Mouse (Mus musculus) testis, postnatal 10 days (tissue): ENCODE data around the gene Drc3.
A peak's percentile ranks its signal among the peaks of the same experiment; 100 is the strongest.
"Not testable (repeated sequence)": the region's sequence is repeated elsewhere in the genome, so short reads cannot be mapped to it uniquely, and the experiment has no call there.

ENCODE experiments used
- DNase-seq: peaks from one replicate; pipeline ENCODE4 v3.0.0; 2021; ENCODE audit warnings: low spot score

Drc3 gene

GRCm38 (mm10) chr11:60396546-60396945 is 43.4 kb downstream of the Drc3 start:
- DNase-seq, result peak; percentile 68

- no peak for DNase-seq
Measured at GRCm38 (mm10) chr11:60397172-60397571, 44.0 kb downstream of the Drc3 start.

- no peak for DNase-seq
Measured at GRCm38 (mm10) chr11:60406606-60407005, 53.5 kb downstream of the Drc3 start.

GRCm38 (mm10) chr11:60412173-60412572 is 59.0 kb downstream of the Drc3 start:
- DNase-seq, result peak; percentile 80

GRCm38 (mm10) chr11:60412921-60413320 is 59.8 kb downstream of the Drc3 start:
- no peak for DNase-seq

GRCm38 (mm10) chr11:60416590-60416962 is 63.4 kb downstream of the Drc3 start:
- peak; percentile 70 for DNase-seq

- DNase-seq, result peak; percentile 99
Measured at GRCm38 (mm10) chr11:60416963-60417716, 64.0 kb downstream of the Drc3 start, which contains the start of gene Gid4. Gene Gid4 (plus strand): TSS chr11:60417145.

GRCm38 (mm10) chr11:60417717-60418472 is 64.8 kb downstream of the Drc3 start, which contains the start of gene Atpaf2:
Gene Atpaf2 (minus strand): TSS chr11:60418457.
- peak; percentile 64 for DNase-seq

- DNase-seq, result peak; percentile 46
Measured at GRCm38 (mm10) chr11:60418473-60418803, 65.3 kb downstream of the Drc3 start.

- no peak for DNase-seq
Measured at GRCm38 (mm10) chr11:60422046-60422668, 69.0 kb downstream of the Drc3 start.

GRCm38 (mm10) chr11:60423006-60423405 is 69.9 kb downstream of the Drc3 start:
- DNase-seq, result no peak

GRCm38 (mm10) chr11:60426417-60426816 is 73.3 kb downstream of the Drc3 start:
- no peak for DNase-seq

- DNase-seq, result no peak
Measured at GRCm38 (mm10) chr11:60427628-60428027, 74.5 kb downstream of the Drc3 start.

- no peak for DNase-seq
Measured at GRCm38 (mm10) chr11:60433501-60433900, 80.4 kb downstream of the Drc3 start.

- DNase-seq, result no peak
Measured at GRCm38 (mm10) chr11:60435133-60435532, 82.0 kb downstream of the Drc3 start.

GRCm38 (mm10) chr11:60436618-60437017 is 83.5 kb downstream of the Drc3 start:
- no peak for DNase-seq

GRCm38 (mm10) chr11:60439621-60440020 is 86.5 kb downstream of the Drc3 start:
- DNase-seq, result not testable (repeated sequence)

- no peak for DNase-seq
Measured at GRCm38 (mm10) chr11:60440176-60440575, 87.0 kb downstream of the Drc3 start.

- no peak for DNase-seq
Measured at GRCm38 (mm10) chr11:60442896-60443295, 89.8 kb downstream of the Drc3 start.
